Mouse (Mus musculus) intestine, postnatal 0 days (tissue): ENCODE measurements around the gene Hnf1a. TPM values are rescaled to one million over a fixed set of nuclear protein-coding genes. Genes with fewer than 3 reads are reported as not detected.

Experiments
- ATAC-seq: fragments of 200-750 bp; cut with Nextera tagmentation; 2 replicates; pipeline ENCODE4 v1.8.0; 2017; ENCODE audit warnings: mild to moderate bottlenecking, moderate TSS enrichment, moderate library complexity
- H3K27ac ChIP-seq: fragments of 300-500 bp; sonication (generic); 2 replicates; pipeline ENCODE4 v1.5.1; 2014; ENCODE audit warnings: mild to moderate bottlenecking, low read depth, low read length, moderate library complexity
- H3K27me3 ChIP-seq: fragments of 300-500 bp; sonication (generic); replicated peaks from 2 replicates; pipeline ENCODE4 v1.6.1; 2014; ENCODE audit warnings: low read length, mixed read lengths; ENCODE audit not compliant: control insufficient read depth, insufficient read depth
- H3K36me3 ChIP-seq: fragments of 300-500 bp; sonication (generic); 2 replicates; pipeline ENCODE4 v1.6.1; 2014; ENCODE audit warnings: mild to moderate bottlenecking, moderate library complexity; ENCODE audit not compliant: control insufficient read depth, insufficient read depth
- H3K4me1 ChIP-seq: fragments of 300-500 bp; sonication (generic); replicated peaks from 2 replicates; pipeline ENCODE4 v1.6.1; 2014; ENCODE audit warnings: antibody characterized with exemption, low read length, mixed read lengths; ENCODE audit not compliant: control insufficient read depth, insufficient read depth
- H3K4me2 ChIP-seq: fragments of 300-500 bp; sonication (generic); replicated peaks from 2 replicates; pipeline ENCODE4 v1.6.1; 2014; ENCODE audit warnings: low read depth, mild to moderate bottlenecking, moderate library complexity
- H3K4me3 ChIP-seq: fragments of 300-500 bp; sonication (generic); 2 replicates; pipeline ENCODE4 v1.5.1; 2014; ENCODE audit warnings: low read depth, low read length
- H3K9ac ChIP-seq: fragments of 300-500 bp; sonication (generic); 2 replicates; pipeline ENCODE4 v1.6.1; 2014; ENCODE audit warnings: mild to moderate bottlenecking, low read depth, low read length
- H3K9me3 ChIP-seq: fragments of 300-500 bp; sonication (generic); 2 replicates; pipeline ENCODE4 v1.6.1; 2016; ENCODE audit warnings: mixed run types; ENCODE audit not compliant: control insufficient read depth
- CTCF ChIP-seq: sonication (generic); IDR thresholded peaks from 2 replicates; pipeline ENCODE4 v1.5.1; 2016; ENCODE audit warnings: low read depth, mild to moderate bottlenecking, control low read depth, antibody characterized with exemption, moderate library complexity
- WGBS: fragments of 180-500 bp; shearing (Covaris S2); extraction: QIAGEN DNeasy Blood & Tissue Kit; methylation state at CpG from one replicate; pipeline ENCODE4 v1.1.7; 2014; 5-methylcytosine and 5-hydroxymethylcytosine counted together
- polyA plus RNA-seq: library from polyadenylated mRNA; unstranded; fragments of >200 nt; fragmentation: Nextera tagmentation; extraction: Ambion mirVana; gene quantifications from 2 replicates; pipeline ENCODE4 v1.2.1, GENCODE M21; 2015

Hnf1a gene
- polyA plus RNA-seq, 1 experiment from 2014 or later, result 15.9 TPM

DNA sequence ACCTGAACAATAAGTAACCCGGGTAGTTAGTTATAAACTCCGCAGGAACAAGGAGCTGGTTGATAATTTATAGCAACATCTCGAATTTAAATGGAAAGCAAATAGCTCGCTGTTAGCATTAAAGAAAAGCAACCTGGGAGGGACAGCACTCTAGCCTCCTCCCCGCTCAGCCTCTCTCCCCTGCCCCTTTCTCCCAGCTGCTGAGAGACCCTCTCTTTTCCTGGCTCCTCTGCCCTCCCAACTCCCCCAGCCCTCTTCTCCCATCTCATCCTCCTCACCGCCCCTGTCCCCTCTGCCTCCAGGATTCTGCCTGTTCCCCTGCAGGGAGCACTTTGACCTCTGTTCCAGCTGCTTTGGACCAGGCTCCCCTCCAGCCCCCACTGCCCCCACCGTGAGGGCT lies 2.2 kb downstream of the Hnf1a start:
- 14% methylated on average over 7 of the region's 7 CpGs for WGBS
- no peaks in the 10 kb centered on the region for H3K27me3 ChIP-seq
- peak overlapping the region; percentile 69 for H3K4me2 ChIP-seq
- H3K4me3 ChIP-seq, result peak overlapping the region; percentile 49
- no peaks in the 10 kb centered on the region for H3K9me3 ChIP-seq
- no peak for ATAC-seq
- H3K9ac ChIP-seq, result peak overlapping the region; percentile 45
- no peaks in the 10 kb centered on the region for H3K4me1 ChIP-seq
- peak overlapping the region; percentile 95 for H3K27ac ChIP-seq
- no peak for TF ChIP-seq CTCF
- no peaks in the 10 kb centered on the region for H3K36me3 ChIP-seq

DNA sequence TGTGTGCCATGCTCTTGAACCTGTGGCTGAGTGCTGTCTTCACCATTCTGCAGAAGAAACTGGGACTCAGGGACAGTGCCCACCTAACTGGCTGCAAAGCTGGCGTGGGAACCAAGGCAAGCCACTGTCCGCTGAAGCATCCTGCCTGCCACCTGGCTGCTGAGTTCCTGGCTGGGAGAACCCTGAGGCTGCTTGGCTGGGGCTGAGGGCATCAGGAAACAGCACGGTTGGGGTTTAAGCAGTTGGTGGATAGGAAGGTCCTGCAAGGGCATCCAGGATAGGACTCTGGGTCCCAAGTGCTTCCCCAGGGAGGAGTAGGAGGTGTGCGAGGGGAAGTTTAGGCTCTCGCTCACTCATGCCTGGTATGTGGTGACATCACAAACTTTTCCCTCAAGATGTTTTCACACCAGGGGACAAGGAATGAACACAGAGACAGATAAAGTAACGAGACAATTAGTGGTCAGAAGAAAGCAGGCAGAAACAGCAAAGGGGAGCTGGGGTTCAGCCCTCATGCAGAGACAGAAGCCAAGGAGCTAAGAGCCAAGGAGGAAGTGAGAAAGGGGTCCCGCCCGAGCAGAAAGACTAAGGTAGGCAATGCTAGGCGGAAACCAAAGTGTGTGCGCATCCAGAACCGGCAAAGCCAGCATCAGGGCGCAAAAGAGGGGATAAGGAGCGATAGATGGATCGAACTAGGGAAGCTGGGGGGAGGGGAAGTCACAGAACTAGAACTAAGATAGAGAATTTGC lies 3.2 kb downstream of the Hnf1a start:
- no peak overlapping the region for H3K9ac ChIP-seq
- TF ChIP-seq CTCF, result 0 out of 2 replicates have a peak, but pooled peaks have one; percentile 19

DNA sequence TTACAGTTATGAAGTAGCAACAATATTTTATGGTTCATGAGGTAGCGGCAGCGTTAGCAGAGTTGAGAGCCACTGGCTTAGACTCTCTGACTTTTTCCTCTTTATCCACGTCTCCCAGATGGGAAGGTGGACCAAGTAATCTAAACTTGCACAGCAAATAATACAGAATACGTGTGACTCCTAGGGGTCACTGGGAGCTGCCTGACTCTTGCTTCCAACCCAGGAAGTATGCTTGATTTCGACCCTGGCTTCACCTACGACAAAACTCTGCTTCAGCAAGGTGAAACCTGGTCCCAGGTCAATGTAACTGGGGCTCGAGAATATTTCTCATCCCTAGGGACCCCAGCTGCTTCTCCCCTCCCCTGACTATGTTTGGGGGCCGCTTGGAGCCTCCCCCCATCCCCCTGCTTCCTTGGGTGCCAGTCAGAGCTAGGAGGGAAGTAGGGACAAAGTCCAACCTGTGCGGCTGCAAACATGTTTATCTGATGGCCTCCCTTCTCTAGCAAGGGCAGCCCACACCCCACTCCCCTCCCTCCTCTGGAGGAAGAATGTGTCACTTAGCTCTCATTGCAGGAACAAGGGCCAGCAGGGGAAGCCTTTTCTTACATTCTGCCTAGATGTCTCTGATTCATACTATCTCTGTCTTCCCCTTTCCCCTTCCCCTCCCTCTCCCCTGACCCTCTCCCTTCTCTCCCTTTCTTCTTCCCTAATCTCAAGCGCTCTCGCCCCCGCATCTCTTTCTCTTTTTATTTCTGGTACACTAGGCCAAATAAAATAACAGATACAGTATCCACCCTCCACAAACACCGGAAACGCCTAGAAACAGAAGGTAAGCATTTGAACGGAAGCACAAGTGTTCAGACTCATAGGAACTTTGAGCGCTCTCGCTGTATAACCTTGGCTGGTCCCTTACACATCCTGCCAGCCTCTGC lies 5.7 kb downstream of the Hnf1a start:
- no peaks in the 10 kb centered on the region for H3K4me1 ChIP-seq
- 22% methylated on average over 17 of the region's 17 CpGs for WGBS
- peak overlapping the region; percentile 89 for H3K27ac ChIP-seq
- peak; percentile 78 for ATAC-seq
- 0 out of 2 replicates have a peak overlapping the region, but pooled peaks have one; percentile 5 for H3K9ac ChIP-seq
- TF ChIP-seq CTCF, result 0 out of 2 replicates have a peak, but pooled peaks have one; percentile 12
- no peaks in the 10 kb centered on the region; the same call in 1 of the 2 replicates for H3K36me3 ChIP-seq
- no peaks in the 10 kb centered on the region for H3K27me3 ChIP-seq
- no peak overlapping the region for H3K4me3 ChIP-seq
- H3K9me3 ChIP-seq, result no peaks in the 10 kb centered on the region
- peak overlapping the region; percentile 56 for H3K4me2 ChIP-seq

More for the DNA sequence above, 3.2 kb downstream of the Hnf1a start:
- H3K4me3 ChIP-seq, result peak overlapping the region; percentile 49; the same call in 1 of the 2 replicates
- no peaks in the 10 kb centered on the region for H3K36me3 ChIP-seq
- H3K27me3 ChIP-seq, result no peaks in the 10 kb centered on the region
- no peak for ATAC-seq
- no peaks in the 10 kb centered on the region for H3K4me1 ChIP-seq
- 22% methylated on average over 14 of the region's 14 CpGs for WGBS
- no peaks in the 10 kb centered on the region for H3K9me3 ChIP-seq
- H3K27ac ChIP-seq, result peak overlapping the region; percentile 95; the same call in 1 of the 2 replicates
- H3K4me2 ChIP-seq, result peak overlapping the region; percentile 69

DNA sequence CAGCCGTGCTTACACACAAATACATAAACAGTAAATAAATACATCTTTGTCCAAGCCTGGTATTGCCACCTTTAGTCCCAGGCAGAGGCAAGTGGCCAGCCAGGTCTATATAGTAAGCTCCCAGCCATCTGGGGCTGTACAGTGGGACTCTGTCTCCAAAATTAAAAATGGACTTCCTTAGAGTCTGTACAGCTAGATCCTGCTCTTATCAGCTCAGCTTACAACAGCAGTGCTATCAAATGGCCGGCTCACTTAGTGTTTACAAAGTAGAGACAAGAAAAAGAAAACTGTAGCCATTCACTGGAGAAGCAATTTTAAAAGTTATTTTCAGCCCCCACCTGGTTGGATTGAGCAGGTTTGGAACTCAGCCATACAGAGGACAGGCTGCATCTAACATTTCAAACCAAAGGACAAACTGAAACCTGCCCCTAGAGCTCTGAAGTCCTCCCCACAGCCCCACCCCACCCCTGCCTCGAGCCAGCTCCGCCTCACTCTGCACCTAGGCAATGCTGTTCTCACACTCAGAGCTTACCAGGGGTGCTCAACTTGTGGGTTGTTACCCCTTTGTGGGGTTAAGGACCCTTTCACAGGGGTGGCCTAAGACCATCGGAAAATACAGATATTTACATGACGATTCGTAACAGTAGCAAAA lies 6.5 kb downstream of the Hnf1a start:
- H3K4me2 ChIP-seq, result peak overlapping the region; percentile 56
- peak; percentile 57 for ATAC-seq
- H3K4me3 ChIP-seq, result peak overlapping the region; percentile 14
- WGBS, result 21% methylated on average over 7 of the region's 7 CpGs
- H3K4me1 ChIP-seq, result no peaks in the 10 kb centered on the region
- peak overlapping the region; percentile 89 for H3K27ac ChIP-seq
- no peaks in the 10 kb centered on the region for H3K9me3 ChIP-seq
- no peaks in the 10 kb centered on the region for H3K27me3 ChIP-seq
- H3K9ac ChIP-seq, result 0 out of 2 replicates have a peak overlapping the region, but pooled peaks have one; percentile 12
- no peak for TF ChIP-seq CTCF
- peaks cover 7% of the 10 kb centered on the region; the same call in 1 of the 2 replicates for H3K36me3 ChIP-seq

DNA sequence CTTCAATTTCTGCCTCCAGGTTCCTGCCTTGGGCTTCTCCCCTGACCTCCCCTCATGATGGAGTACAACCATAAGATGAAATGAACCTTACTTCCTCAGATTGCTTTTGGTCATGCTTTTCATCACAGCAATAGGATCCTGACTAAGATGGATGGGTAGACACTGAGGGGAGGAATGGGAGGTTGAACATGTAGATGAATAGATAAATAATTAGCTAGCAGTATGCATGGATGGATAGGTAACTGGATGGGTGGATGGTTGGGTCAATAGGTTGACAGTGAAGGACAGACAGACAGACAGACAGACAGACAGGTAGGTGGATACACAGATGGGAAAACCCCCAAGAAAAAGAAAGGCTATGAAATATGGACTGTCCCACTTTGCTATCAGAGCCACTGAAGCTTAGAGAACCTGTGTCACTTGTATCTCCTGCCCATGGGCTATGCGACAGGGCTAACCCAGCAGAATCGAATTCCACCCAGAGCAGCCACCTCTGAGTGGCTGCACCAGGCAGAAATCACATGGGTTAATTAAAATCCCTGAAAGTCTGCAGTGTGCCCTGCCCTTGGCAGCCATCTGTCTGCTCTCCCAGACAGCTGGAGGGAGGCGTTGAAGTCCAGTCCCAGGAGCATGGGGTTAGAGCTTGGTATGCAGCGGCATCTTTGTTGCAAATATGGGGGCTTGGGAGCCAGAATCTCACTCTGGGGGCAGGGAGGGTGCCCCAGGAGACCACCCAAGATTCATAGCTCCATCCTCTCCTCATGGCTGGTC lies 9.1 kb downstream of the Hnf1a start:
- 61% methylated on average over 4 of the region's 4 CpGs for WGBS
- Histone ChIP-seq H3K27me3 (no peaks in the 10 kb centered on the region), H3K9me3 (no peaks in the 10 kb centered on the region), H3K27ac (no peak overlapping the region), H3K4me3 (no peak overlapping the region), H3K4me1 (no peaks in the 10 kb centered on the region), H3K4me2 (no peak overlapping the region), H3K36me3 (peaks cover 15% of the 10 kb centered on the region; the same call in 1 of the 2 replicates), H3K9ac (no peak overlapping the region)
- no peak for TF ChIP-seq CTCF
- ATAC-seq, result no peak
